Mouse (Mus musculus) layer of hippocampus, postnatal 10 days (tissue): ENCODE data around the gene Dbndd1. TPM values are rescaled to one million over a fixed set of nuclear protein-coding genes. Genes with fewer than 3 reads are reported as not detected.
A peak's percentile ranks its signal among the peaks of the same experiment; 100 is the strongest.
"Not testable (repeated sequence)": the region's sequence is repeated elsewhere in the genome, so short reads cannot be mapped to it uniquely, and the experiment has no call there.

Experiments
- DNase-seq, 2 experiments: peaks; one replicate each; pipeline ENCODE4 v3.0.0; 2021; ENCODE audit warnings: low spot score in 2 of 2
- total RNA-seq, 2 experiments: library from RNA; stranded (reverse); gene quantifications; 2 replicates each; pipeline ENCODE4 v1.2.3; 2021

Gene Dbndd1
- total RNA-seq, 2 experiments from 2014 or later = 13.2 to 16.3 TPM

DNA sequence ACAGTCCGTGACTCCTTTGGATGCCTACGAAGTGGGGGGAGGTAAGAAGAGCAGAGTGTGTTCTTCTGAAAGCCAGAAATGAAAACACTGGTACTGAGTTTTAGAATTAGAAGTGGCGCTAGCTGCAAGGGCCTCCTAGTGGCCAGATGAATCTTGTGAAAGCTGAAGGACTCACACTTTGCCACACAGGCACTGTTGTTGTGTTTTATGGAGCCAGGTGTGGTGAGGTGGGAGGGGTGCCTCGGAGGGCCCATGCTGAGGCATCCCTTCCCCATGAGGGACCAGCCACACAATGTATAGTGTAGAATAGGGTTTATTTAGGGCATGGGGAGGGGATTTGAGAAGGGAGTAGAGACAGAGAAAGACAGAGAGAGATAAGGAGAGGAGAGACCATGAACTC lies 17.6 kb downstream of the Dbndd1 start:
- DNase-seq = no peak

DNA sequence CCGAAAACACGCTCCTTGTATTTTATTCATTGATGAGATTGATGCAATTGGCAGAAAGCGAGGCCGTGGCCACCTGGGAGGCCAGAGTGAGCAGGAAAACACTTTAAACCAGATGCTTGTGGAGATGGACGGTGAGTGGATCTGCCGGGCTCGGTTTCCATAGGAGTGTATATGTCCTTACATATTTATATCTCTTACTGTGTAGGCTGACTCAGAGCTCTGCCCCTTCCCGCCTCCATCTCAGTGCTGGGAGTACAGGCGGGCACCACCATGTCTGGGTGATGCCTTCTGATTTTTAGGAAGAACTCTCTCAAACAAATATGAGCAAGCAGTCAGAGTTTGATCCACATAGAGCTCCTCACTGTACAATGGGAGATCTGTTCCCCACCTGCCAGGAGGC lies 22.4 kb downstream of the Dbndd1 start:
- DNase-seq = no peak

DNA sequence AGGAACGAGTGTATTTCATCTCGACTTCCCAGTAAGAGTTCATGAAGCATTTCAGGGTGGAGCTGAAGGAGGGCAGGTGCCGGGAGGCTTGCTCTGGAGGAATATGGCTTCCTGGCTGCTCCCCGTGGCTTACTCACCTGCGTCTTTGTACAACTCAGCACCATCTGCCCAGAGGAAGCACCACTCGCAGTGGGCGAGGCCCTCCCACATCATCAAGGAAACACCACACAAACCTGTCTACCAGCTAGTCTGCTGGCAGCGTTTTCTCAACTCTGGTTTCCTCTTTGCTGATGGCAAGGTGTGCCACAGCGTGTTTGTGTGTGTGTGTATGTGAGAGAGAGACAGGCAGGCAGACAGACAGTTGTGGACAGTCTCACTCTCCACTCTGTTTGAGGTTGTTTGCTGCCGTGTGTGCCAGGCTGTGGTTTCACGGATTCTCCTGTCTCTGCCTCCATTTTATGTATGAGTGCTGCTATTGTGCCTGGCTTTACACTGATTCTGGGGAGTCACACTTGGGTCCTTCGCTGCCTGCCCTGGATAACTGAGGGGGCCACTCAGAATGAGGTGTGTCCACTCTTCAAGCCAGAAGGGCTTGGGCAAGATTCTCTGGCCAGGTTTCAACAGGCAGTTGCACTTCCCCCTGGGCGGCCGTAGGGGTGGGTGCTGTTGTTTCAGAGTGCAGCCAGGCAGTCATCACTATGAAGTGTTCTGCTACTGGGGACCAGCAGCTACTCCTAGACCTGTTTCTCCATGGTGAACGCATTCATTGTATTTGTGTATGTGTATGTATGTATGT lies 23.8 kb downstream of the Dbndd1 start:
- DNase-seq = no peak

DNA sequence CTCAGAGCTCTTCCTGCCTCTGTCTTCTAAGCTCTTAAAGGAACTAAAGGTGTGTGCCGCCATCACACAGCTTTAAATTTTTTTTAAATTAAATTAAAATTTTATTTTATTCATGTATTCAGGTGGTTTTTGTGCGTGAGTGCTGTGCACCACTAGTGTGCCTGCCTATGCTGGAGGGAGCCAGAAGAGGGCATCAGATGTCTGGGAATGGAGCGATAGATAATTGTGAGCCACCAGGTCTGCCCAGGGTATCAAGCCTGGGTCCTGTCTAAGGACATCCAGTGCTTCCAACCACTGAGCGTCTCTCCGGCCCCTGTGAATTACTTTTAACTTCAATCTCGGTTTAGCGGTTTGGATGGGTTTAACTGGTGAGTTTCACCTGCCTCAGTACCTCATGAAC lies 32.6 kb downstream of the Dbndd1 start:
- DNase-seq = no peak

DNA sequence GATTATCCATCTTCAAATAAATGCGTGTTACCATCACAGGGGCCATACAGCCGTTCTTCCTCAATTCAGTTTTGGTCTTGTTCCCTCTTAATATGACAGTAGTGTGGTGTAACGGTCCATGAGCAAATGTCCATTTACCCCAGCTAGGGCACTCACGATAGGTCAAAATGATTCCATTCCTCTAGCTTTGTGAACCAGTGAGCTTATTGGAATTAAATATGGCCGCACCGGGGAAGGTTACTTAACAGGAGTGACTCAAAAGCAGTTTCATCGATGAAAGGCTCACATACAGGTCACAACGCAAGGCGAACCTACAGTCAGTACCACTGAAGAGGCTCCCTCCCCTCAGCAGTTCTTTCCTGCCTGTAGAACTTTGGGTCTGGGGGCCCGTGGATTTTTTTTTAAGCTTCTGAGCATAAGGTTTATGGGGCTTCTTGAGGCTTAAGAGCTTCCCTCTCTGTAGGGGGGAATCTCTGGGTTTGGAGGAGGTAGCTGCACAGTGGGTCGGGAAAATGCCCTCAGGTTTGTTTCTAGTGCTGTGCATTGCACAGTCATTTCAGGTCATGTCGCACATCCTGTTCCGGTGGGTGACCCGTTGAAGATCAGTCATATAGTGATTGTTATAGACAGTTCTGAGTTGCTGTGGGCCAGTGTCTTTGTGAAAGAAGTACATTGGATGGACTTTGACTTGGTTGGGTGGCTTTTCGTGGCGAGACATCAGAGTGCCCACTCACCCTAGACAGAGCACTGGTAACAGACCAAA lies 36.6 kb downstream of the Dbndd1 start:
- no peak for DNase-seq

DNA sequence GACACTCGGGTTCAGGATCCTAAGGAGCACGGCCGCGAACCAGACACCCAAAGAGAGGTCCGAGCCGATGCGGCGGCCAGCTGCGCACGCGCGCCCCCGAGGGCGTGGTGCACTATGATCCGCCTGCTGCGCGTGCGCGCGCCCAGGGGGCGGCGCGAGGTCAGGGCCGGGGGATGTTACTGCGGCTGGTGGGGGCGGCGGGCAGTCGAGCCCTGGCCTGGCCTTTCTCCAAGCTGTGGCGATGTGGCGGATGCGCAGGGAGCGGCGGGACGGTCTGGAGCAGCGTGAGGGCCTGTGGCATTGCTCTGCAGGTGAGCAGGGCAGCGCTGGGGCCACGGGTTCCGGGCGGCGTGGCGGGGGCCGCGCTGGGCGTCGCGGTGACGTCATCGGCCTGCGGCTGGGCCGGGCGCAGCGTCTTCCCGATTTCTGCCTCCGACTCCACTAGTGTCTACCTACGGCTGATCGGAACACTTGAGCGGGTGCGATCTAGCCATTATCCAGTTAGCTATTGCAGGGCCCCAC lies 37.5 kb downstream of the Dbndd1 start, which contains the start of gene Afg3l1:
TSS of gene Afg3l1 (plus strand) at position 167 of the 522 bp plus-strand sequence.
- DNase-seq = peak; percentile 89 to 95

DNA sequence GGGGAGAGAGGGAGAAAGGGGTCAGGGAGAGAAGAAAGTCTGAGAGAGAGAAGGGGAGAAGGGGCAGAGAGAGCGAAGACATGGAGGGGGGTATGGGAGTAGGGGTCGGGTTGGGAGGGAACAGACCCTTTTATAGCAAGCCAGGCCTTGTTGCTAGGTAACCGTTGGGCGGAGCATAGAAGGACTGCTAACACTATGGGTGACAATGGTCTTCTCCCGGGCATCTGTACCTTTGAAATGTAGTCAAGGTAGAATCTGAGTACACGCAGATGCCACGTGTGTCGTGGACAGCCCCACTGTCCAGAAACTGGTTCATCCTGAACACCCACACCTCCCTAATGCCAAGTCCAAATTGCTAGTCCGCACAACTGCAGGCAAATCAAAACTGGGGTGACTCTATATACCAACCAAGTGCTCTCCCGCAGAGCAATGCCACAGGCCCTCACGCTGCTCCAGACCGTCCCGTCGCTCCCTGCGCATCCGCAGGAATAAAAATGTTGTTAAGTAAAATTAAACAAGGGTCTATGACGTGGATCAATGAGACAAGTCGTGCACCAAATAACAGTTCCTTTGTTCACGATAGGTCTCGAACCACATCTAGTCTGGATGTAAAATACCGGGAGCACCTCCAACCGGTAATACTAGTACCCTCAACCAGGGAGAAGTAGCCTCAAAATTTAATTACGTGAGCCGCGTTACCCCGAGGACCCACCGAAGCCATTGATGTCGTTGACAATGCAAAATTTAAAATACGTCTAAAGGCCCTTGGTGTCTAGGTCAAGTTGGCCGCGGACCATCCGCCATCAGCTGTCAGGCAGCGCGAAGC lies 38.1 kb downstream of the Dbndd1 start:
- peak; percentile 34 to 39 for DNase-seq

DNA sequence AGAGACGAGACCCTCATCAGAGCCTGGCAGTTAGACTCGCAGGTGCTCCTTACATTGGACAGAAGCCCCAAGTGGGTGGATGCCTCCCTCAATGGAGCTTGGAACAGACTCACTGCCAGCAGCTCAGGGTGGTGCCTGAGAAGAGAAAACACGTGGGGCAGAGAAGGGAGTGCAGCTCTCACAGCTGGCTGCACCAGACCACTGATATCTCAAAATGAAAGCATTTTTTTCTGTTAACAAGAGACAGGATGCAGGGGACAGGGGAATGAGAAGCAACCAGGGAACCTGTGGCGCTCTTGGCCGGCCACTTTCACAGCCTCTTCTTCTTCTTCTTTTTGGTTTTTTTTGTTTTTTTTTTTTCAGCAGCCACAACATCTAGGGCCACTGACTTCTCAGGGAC lies 40.7 kb downstream of the Dbndd1 start:
- not testable (repeated sequence) for DNase-seq

DNA sequence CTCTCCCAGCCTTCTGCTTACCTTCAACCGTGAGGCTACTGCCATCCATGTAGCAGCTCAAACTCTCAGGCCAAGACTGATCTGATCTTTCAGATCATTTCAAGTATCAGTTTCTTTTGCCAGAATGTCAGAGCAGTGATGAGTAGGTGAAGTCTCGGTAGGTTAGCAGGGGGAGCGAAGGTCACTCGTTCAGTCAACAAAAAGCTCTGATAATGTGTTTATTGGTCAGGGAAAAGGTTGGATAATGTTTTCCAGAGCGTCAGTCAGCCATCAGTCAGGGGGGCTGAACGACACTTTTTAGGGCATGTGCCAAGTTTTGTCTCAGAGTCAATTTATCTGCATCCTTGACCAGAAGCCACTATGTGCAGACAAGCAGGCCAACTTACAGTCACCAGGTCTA lies 42.3 kb downstream of the Dbndd1 start:
- DNase-seq = not testable (repeated sequence)

DNA sequence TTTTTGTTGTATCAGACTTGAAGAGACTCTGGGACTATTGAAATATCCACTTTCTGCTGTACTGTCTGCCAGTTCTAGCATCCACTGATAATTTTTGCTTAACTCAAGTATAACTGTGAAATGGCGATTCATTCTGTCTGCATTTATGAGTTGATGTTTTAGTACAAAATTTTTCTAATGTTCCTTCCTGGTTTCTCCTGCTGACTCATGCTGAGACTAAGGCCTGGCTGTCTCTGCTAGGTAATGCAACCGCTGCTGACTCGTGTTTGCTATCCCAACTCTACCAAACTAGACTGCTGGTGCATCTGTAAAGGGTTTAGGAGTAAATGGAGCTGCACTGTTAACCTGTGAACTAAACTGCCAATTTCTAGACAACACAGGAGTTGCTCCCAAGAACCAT lies 47.8 kb downstream of the Dbndd1 start:
- DNase-seq = no peak

DNA sequence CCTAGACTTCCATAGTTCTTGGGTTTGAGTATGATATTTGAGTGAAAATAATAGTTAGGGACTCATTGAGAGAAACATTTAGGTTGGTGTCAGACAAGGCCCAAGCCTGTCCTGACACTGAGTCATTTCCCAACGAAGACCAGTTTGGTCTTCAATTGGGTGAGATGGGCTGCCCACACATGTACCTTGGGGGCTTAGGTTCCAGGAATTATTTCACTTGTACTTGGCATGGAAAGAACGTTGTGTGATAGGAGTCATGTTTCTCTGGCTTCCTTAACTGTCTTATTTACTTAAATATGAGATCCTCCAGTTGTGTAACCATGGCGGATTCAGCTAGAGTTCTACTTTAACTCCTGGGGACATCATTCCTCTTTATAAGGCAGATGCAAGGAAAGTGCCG lies 51.6 kb downstream of the Dbndd1 start:
- no peak for DNase-seq

Other genes starting within 250 kb of the Dbndd1 start
- gene Fanca, start 196.9 kb downstream of the Dbndd1 start, total RNA-seq = 1 to 10 TPM; 2.5 to 4.7 TPM
- 10 to 100 TPM; 17.6 to 18.4 TPM for gene Spire2, start 182.8 kb downstream of the Dbndd1 start, total RNA-seq
- gene Tcf25, start 141.7 kb downstream of the Dbndd1 start, total RNA-seq = 100 to 1,000 TPM; 439 to 445 TPM
- gene Mc1r, start 108.4 kb downstream of the Dbndd1 start, total RNA-seq = under 1 TPM in 1 of 2 experiments, not detected in 1; 0.09 TPM
- gene Tubb3, start 104.0 kb downstream of the Dbndd1 start, total RNA-seq = 1,000 to 10,000 TPM; 1,031 to 1,094 TPM
- 10 to 100 TPM; 67.5 to 69.4 TPM for gene Def8, start 91.9 kb downstream of the Dbndd1 start, total RNA-seq
- 10 to 100 TPM; 36.9 to 40.2 TPM for gene Afg3l1, start 37.6 kb downstream of the Dbndd1 start, total RNA-seq
- gene Gas8, start 3.4 kb upstream of the Dbndd1 start, total RNA-seq = 10 to 100 TPM; 39.9 to 43.0 TPM
- gene Rhou, start 138.5 kb upstream of the Dbndd1 start, total RNA-seq = 10 to 100 TPM; 36.9 to 39.6 TPM